Mouse (Mus musculus): ENCODE data around the gene Pklr.
A peak's percentile ranks its signal among the peaks of the same experiment; 100 is the strongest.

GRCm38 (mm10) chr3:89177242-89178106 lies 41.5 kb downstream of the Pklr start, which contains the start of gene Scamp3:
- TF ChIP-seq CTCF (IDR thresholded peaks at IDR 0.05; ENCODE audit: borderline replicate concordance, insufficient read depth, low read depth, low read length) (no peak; the same call in 1 of the 2 replicates), POLR2A (IDR thresholded peaks at IDR 0.05; ENCODE audit: borderline replicate concordance, insufficient read depth, low read length) (peak; percentile 87)

Data from cerebellum, adult 2 months (tissue).